Mouse (Mus musculus) erythroid progenitor cell, adult 5-6 weeks (primary cell): ENCODE data around the gene St8sia1. TPM values are rescaled to one million over a fixed set of nuclear protein-coding genes. Genes with fewer than 3 reads are reported as not detected.
"Not testable (repeated sequence)": the region's sequence is repeated elsewhere in the genome, so short reads cannot be mapped to it uniquely, and the experiment has no call there.

Source experiments
- ATAC-seq: replicated peaks from 2 replicates; pipeline ENCODE4 v1.8.0; 2016; ENCODE audit warnings: moderate number of reproducible peaks, mild to moderate bottlenecking, moderate TSS enrichment, inconsistent platforms; ENCODE audit not compliant: poor library complexity, low FRiP score, severe bottlenecking
- total RNA-seq, 2 experiments: library from RNA; stranded (forward) in 1 of 2; stranded (reverse) in 1 of 2; fragments of 150-400 nt in 1 of 2; fragments of 186-747, 209-891 nt in 1 of 2; gene quantifications; 2 replicates each; pipeline versions ENCODE4 v1.2.3 to v1.2.4; 2015 to 2017; ENCODE audit warnings: low replicate concordance in 2 of 2

The St8sia1 gene
- total RNA-seq, 2 experiments from 2014 or later = 1.7 TPM; not detected in 1

GRCm38 (mm10) chr6:142985561-142986238 is 21.4 kb upstream of the St8sia1 start:
- not testable (repeated sequence) for ATAC-seq

GRCm38 (mm10) chr6:142979665-142980660 is 15.7 kb upstream of the St8sia1 start:
- ATAC-seq = no peak

- no peak for ATAC-seq
Observed at GRCm38 (mm10) chr6:142977221-142977620, 13.0 kb upstream of the St8sia1 start.

- no peak for ATAC-seq
Observed at GRCm38 (mm10) chr6:142973289-142973688, 9.0 kb upstream of the St8sia1 start.

- no peak for ATAC-seq
Observed at GRCm38 (mm10) chr6:142972205-142972604, 8.0 kb upstream of the St8sia1 start.

GRCm38 (mm10) chr6:142967407-142967806 is 3.2 kb upstream of the St8sia1 start:
- ATAC-seq = no peak

- ATAC-seq = no peak
Observed at GRCm38 (mm10) chr6:142964531-142965385, 506 bp upstream of the St8sia1 start.

- 0 out of 2 replicates have a peak, but pooled peaks have one; percentile 46 for ATAC-seq
Observed at GRCm38 (mm10) chr6:142963480-142964075, 674 bp downstream of the St8sia1 start.

GRCm38 (mm10) chr6:142962881-142963280 is 1.4 kb downstream of the St8sia1 start:
- no peak for ATAC-seq

GRCm38 (mm10) chr6:142962476-142962875 is 1.8 kb downstream of the St8sia1 start:
- ATAC-seq = no peak

- ATAC-seq = no peak
Observed at GRCm38 (mm10) chr6:142961721-142962455, 2.4 kb downstream of the St8sia1 start.

GRCm38 (mm10) chr6:142956556-142956955 is 7.7 kb downstream of the St8sia1 start:
- no peak for ATAC-seq

GRCm38 (mm10) chr6:142955281-142955680 is 9.0 kb downstream of the St8sia1 start:
- ATAC-seq = no peak

- ATAC-seq = no peak
Observed at GRCm38 (mm10) chr6:142953189-142953588, 11.1 kb downstream of the St8sia1 start.

- no peak for ATAC-seq
Observed at GRCm38 (mm10) chr6:142952361-142952954, 11.8 kb downstream of the St8sia1 start.

GRCm38 (mm10) chr6:142951564-142952308 is 12.5 kb downstream of the St8sia1 start:
- no peak for ATAC-seq

GRCm38 (mm10) chr6:142950354-142950753 is 13.9 kb downstream of the St8sia1 start:
- no peak for ATAC-seq

GRCm38 (mm10) chr6:142948955-142949357 is 15.3 kb downstream of the St8sia1 start:
- ATAC-seq = no peak
